Mouse (Mus musculus) olfactory bulb, adult 2 months (tissue): Measurements from ENCODE around the gene Caskin1. TPM values are rescaled to one million over a fixed set of nuclear protein-coding genes. Genes with fewer than 3 reads are reported as not detected.

ENCODE experiments used
- H3K27ac ChIP-seq: fragments of 200-500 bp; 2 replicates; pipeline ENCODE4 v1.5.1; 2012; ENCODE audit warnings: low read depth, low read length; ENCODE audit not compliant: insufficient read depth
- H3K4me1 ChIP-seq: fragments of 200-500 bp; 2 replicates; pipeline ENCODE4 v1.6.1; 2012; ENCODE audit warnings: low read length; ENCODE audit not compliant: control insufficient read depth, insufficient read depth
- H3K4me3 ChIP-seq: fragments of 200-500 bp; 2 replicates; pipeline ENCODE4 v1.5.1; 2012; ENCODE audit warnings: mild to moderate bottlenecking, low read depth, low read length, moderate library complexity; ENCODE audit not compliant: insufficient read depth
- CTCF ChIP-seq: fragments of 200-500 bp; IDR thresholded peaks from 2 replicates; pipeline ENCODE4 v1.5.1; 2012; ENCODE audit warnings: low read depth, mild to moderate bottlenecking, low read length, moderate library complexity; ENCODE audit not compliant: insufficient read depth
- POLR2A ChIP-seq: fragments of 200-500 bp; IDR thresholded peaks from 2 replicates; pipeline ENCODE4 v1.6.1; 2012; ENCODE audit warnings: mild to moderate bottlenecking, low read depth, low read length, moderate library complexity; ENCODE audit not compliant: insufficient read depth
- WGBS: fragments of 180-500 bp; shearing (Covaris S2); methylation state at CpG from one replicate; pipeline ENCODE4 v1.1.7; 2018; 5-methylcytosine and 5-hydroxymethylcytosine counted together
- polyA plus RNA-seq: library from polyadenylated mRNA; stranded (reverse); fragments of >200 nt; gene quantifications from 2 replicates; pipeline ENCODE4 v1.2.4, GENCODE M21; 2012; ENCODE audit warnings: low replicate concordance; ENCODE audit not compliant: missing spikeins, insufficient read depth, insufficient read length

The Caskin1 gene
- not detected in 2 replicates for polyA plus RNA-seq

DNA sequence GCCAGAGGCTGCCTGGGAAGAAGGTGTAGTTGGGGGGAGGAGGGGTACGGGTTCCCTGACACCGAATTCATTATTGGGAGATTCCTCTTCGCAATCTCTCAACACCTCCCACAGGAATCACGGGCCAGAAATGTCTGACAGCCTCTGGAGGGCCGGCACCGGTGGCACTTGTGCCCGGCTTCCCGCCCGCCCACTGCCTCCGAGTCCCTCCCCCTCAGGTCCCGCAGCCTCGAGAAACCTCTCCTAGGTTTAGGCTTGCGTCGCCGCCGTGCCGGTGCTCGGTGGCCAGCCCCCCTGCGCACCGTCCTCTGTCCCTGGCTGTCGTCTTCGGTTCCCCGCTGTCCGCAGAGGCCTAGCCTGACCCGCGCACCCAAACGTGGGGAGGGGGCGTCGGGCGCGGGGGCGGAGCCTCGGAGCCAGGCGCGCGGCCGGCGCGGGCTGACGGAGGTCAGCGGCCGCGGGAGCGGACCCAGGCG, at the start of gene Caskin1:
TSS of gene Caskin1 (plus strand) at position 416 of the 476 bp plus-strand sequence.
- Histone ChIP-seq H3K27ac (peak within 1 kb of the TSS; percentile 94), H3K4me3 (peak within 1 kb of the TSS; percentile 87), H3K4me1 (peaks cover 26% of the 10 kb centered on the region)
- TF ChIP-seq CTCF (no peak), POLR2A (no peak)
- WGBS = under 1% methylated on average over 45 of the region's 45 CpGs

GRCm38 (mm10) chr17:24440377-24440776, 48.0 kb upstream of the Caskin1 start:
- WGBS = 86% methylated on average over 8 of the region's 8 CpGs
- H3K27ac ChIP-seq = no peak overlapping the region
- no peak overlapping the region for H3K4me3 ChIP-seq
- no peaks in the 10 kb centered on the region for H3K4me1 ChIP-seq
- no peak for TF ChIP-seq CTCF
- TF ChIP-seq POLR2A = no peak

DNA sequence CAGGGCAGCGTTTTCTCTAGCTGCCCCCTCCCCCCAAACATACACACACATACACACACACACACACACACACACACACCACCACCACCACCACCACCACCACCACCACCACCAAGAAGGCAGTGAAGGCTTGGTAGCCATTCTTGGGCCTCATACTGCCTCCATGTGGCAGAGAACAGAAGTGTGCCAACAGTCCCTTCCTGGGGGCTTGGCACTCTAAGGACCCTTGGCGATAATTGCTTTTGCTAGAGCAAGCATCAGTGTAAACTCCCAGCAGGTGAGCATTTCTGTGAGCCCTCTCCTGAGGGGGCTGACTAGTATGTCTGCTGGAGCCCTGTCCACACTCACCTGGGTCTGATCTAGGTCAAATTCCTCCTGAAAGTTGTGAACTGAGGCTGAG, 47.3 kb upstream of the Caskin1 start:
- Histone ChIP-seq H3K4me1 (no peaks in the 10 kb centered on the region), H3K4me3 (no peak overlapping the region), H3K27ac (no peak overlapping the region)
- TF ChIP-seq CTCF (no peak), POLR2A (no peak)
- 31% methylated on average over 2 of the region's 2 CpGs for WGBS

DNA sequence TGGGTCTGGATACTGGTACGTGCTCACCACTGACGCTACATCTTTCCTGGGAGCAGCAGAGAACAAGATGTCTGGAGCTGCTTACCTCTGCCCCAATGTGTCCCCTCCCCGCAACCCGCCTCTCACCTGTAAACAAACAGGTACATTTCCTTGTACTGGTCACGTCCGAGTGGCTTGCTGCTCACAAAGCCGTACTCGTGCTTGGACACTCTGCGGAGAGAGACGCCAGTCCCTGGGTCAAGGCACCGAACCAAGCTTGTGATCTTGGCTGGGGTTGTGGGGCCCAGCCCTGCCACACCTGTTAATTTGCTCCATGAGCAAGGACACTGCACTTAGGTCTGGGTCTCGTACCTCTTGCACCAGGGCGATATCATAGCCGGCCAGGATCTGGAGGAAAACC, 46.3 kb upstream of the Caskin1 start:
- H3K4me3 ChIP-seq = no peak overlapping the region
- TF ChIP-seq POLR2A = no peak
- TF ChIP-seq CTCF = no peak
- no peaks in the 10 kb centered on the region for H3K4me1 ChIP-seq
- no peak overlapping the region for H3K27ac ChIP-seq
- WGBS = 90% methylated on average over 14 of the region's 14 CpGs

GRCm38 (mm10) chr17:24442632-24443155, 45.7 kb upstream of the Caskin1 start, which contains the start of gene Dnase1l2:
Dnase1l2 (minus strand) TSS chr17:24443105.
- WGBS = 67% methylated on average over 7 of the region's 7 CpGs
- Histone ChIP-seq H3K4me3 (no peak within 1 kb of the TSS), H3K27ac (no peak within 1 kb of the TSS)

GRCm38 (mm10) chr17:24443409-24443808, 45.0 kb upstream of the Caskin1 start:
- TF ChIP-seq CTCF = no peak
- TF ChIP-seq POLR2A = no peak
- no peaks in the 10 kb centered on the region for H3K4me1 ChIP-seq
- WGBS = 81% methylated on average over 4 of the region's 4 CpGs
- H3K27ac ChIP-seq = no peak overlapping the region
- no peak overlapping the region for H3K4me3 ChIP-seq

More at GRCm38 (mm10) chr17:24442632-24443155, 45.7 kb upstream of the Caskin1 start, which contains the start of gene Dnase1l2:
- TF ChIP-seq POLR2A (no peak), CTCF (no peak)
- H3K4me1 ChIP-seq = no peaks in the 10 kb centered on the region

GRCm38 (mm10) chr17:24446590-24446989, 41.8 kb upstream of the Caskin1 start:
- TF ChIP-seq POLR2A = no peak
- Histone ChIP-seq H3K4me3 (no peak overlapping the region), H3K4me1 (no peaks in the 10 kb centered on the region), H3K27ac (no peak overlapping the region)
- WGBS = 86% methylated on average over 8 of the region's 8 CpGs

DNA sequence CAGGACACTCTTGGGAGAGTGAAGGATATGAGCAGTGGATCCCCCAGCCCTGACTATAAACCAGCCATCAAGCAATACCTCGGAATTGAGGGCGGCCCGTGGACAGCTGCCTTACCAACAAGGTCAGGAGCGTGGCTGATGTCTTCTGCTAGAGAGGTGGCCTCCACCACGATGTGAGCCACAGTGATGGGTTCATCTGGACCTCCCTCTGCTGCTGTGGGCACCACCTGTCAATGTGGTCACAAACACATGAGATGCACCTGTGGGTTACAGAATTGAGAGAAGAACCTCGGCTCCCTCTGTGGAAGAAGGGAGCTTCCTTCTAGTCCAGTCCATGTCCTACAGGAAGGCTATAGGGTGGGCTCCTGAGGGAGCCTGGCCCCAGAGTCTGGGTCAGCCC, 38.9 kb upstream of the Caskin1 start:
- TF ChIP-seq POLR2A (no peak), CTCF (no peak)
- no peak overlapping the region for H3K27ac ChIP-seq
- WGBS = 95% methylated on average over 6 of the region's 6 CpGs
- H3K4me1 ChIP-seq = no peaks in the 10 kb centered on the region
- H3K4me3 ChIP-seq = no peak overlapping the region

DNA sequence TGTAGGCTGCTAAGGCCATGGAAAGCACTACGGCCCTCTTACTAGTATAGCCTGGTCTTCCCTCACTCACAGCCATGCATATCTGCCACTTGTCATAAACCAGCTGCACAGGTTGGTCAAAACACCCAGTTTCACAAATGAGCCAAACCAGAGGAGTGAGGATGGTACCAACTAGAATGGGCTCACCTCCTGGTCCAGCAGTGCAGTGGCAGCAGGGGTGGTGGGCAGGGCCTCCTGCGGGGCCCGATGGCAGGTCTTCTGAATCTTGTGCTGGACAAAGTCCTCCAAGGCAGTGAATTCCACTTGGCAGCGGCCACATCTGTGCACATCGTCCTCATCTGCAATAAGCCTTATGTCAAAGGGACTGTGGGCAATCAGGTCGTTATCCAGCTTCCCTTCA, 37.2 kb upstream of the Caskin1 start:
- no peak for TF ChIP-seq CTCF
- TF ChIP-seq POLR2A = no peak
- 96% methylated on average over 6 of the region's 6 CpGs for WGBS
- Histone ChIP-seq H3K4me3 (no peak overlapping the region), H3K4me1 (no peaks in the 10 kb centered on the region), H3K27ac (no peak overlapping the region)

DNA sequence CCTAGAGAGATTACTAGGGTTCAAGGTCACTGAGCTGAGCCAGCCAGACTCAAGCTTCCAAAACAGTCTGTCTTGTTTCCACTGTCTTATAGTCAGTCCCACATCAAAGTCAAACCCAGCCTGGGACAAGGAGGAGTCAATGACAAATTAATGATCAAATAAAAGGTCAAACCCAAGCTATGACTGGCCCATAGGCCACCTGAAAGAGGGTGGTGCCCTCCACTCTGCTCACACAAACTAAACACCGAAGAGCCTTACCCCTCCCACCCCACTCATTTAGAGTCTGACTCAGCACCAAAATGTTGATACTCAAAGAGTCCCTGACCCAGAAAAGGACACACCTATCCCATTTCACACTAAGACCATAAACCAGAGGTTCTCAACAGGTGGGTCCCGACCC, 35.0 kb upstream of the Caskin1 start:
- Histone ChIP-seq H3K4me1 (no peaks in the 10 kb centered on the region), H3K27ac (no peak overlapping the region), H3K4me3 (no peak overlapping the region)
- no peak for TF ChIP-seq POLR2A
- no peak for TF ChIP-seq CTCF
- 68% methylated on average over 2 of the region's 2 CpGs for WGBS
